Mouse (Mus musculus) c-Kit-positive CD71-positive TER-119-positive erythroid progenitor cells, embryonic 14.5 days (primary cell): ENCODE data around the gene Cdh24.
"Not testable (repeated sequence)": the region's sequence is repeated elsewhere in the genome, so short reads cannot be mapped to it uniquely, and the experiment has no call there.

Source experiments
- DNase-seq: peaks from one replicate; pipeline ENCODE4 v3.0.0-alpha.2; 2013; ENCODE audit warnings: low spot score

Cdh24 gene

GRCm38 (mm10) chr14:54642224-54642944 is 1.2 kb upstream of the Cdh24 start:
- DNase-seq: no peak

- no peak for DNase-seq
Measured at GRCm38 (mm10) chr14:54640946-54641304, 239 bp downstream of the Cdh24 start, which contains the start of gene Gm17606. TSS of gene Gm17606 (plus strand) at chr14:54640952.

DNA sequence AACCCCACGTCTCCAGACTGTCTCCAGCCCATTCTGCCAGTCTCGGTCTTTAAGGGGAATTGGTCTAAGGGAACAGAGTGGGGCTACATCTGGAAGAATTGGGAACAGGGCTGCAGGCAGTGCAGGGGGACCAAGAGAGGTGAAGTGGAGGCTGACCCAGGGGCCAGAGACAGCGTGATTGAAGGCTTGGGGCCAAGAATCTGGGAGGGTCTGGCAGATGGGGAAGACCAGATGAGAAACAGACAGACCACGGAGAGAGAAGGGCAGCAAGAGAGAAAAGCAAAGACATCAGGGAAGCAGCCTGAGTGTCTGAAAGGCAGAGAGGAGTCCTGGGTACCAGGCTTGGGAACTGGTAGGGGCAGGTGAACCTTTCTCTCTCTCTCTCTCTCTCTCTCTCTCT is 1.0 kb downstream of the Cdh24 start:
- no peak for DNase-seq

DNA sequence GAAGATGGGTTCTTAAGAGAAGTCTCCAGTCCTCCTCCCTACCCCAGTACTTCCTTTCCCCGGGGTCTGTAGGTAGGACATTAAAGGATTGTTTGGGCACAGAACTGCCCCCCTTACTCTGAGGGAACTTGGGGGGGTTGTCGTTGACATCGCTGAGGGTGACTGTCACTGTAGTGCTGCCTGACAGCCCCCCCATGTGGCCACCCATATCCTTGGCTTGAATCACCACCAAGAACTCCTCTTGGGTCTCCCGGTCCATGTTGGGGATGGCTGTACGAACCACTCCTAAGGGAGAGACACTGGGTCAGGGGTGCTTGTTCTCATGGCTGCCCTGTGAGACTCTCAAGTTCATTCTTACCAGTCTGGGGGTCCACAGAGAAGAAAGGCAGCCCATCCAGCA is 3.0 kb downstream of the Cdh24 start:
- DNase-seq: no peak

- no peak for DNase-seq
Measured at GRCm38 (mm10) chr14:54636954-54637353, 4.2 kb downstream of the Cdh24 start.

DNA sequence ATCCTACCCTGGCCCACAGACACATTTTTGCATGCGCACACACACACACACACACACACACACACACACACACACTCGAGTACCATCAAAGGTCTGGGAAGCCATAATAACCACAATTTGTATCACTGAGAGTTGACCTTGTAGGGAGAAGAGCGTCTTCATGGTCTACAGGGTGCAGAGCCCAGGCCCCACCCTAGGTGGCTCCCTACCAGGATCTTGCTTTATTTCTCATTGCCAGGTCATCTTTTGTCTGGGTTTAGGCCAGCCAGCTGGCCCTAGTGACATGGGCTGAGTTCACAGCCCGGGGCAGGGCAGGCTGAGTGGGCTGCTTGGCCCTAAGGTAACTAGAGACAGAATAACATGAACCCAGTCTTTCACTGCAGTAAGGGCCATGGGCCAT is 7.0 kb downstream of the Cdh24 start:
- no peak for DNase-seq

- no peak for DNase-seq
Measured at GRCm38 (mm10) chr14:54632252-54632651, 8.9 kb downstream of the Cdh24 start.

DNA sequence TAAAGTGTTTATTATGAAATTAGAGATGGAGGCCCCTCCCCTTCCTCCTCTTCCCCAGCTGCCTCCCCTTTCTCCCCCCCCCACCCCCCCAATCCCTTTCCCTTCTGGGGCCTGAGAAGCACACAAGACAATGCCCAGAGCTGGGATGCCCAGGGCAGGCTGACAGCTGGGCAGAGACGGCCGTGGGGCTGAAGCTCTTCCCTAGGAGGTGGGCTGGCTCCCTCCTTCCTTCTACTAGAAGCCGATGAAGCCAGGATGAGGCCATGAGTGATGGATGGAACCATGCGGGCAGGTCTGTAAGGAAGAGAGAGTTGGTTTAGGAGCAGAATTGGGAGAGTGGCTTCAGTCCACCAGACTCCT is 9.9 kb downstream of the Cdh24 start:
- DNase-seq: no peak

GRCm38 (mm10) chr14:54630583-54631239 is 10.5 kb downstream of the Cdh24 start:
- no peak for DNase-seq

DNA sequence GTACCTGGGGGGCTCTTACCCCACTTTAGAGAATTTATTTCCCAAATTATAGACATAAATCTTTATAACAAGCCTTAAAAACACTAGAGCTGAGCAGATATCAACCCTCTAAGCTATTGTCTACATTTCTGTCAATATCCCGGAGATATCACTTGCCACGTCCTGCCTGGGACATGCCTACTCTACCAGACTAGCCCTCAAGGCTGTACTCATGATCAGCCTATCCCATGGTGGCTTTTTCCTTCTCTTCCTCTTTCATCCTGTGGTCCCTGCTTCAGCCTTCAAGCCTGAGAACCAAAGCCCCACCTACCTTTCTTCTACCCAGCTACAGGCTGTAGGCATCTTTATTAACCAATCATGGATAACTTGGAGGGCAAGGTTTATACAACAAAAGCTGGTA is 11.4 kb downstream of the Cdh24 start:
- DNase-seq: no peak

DNA sequence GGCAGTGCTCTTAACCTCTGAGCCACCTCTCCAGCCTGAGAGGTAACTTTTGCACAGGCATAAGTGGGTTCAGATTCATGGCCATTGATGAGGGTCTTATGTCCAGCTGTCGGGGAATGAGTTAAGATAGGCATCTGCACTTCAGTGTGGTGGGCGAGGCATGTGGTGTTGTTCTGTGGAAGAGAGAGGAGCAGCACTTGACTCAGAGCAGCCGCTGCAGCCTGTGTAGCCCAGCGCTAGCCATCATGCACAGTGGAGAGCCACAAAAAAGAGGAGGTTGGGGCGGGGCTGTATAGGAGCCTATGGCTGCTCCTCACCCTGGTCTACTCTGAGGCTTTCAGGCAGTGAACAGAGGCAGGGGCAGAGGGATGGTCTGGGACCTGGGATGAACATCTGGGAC is 13.1 kb downstream of the Cdh24 start:
- no peak for DNase-seq

DNA sequence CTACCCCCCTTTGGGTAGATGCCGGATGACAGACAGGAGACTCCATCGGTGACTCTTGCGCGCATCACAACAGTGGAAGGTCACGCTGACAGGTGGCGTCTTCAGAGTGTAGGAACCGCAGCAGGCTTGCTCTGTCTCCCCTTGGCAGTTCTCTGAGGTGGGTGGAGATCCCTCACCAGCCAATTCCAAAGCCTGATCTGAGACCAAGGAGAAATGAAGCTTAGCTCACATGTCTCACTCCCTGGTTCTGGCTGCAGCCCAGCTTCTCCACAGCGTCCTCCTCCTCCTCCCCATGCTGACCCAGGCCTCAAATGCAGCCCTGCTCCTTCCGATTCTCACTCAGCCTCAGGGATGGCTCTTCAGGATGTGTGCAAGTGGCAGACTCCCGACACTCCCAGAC is 16.2 kb downstream of the Cdh24 start:
- no peak for DNase-seq

GRCm38 (mm10) chr14:54623334-54623733 is 17.8 kb downstream of the Cdh24 start:
- no peak for DNase-seq

- DNase-seq: no peak
Measured at GRCm38 (mm10) chr14:54621133-54621532, 20.0 kb downstream of the Cdh24 start, which contains the start of gene Psmb11. TSS of gene Psmb11 (plus strand) at chr14:54621433.

GRCm38 (mm10) chr14:54617897-54618365 is 23.2 kb downstream of the Cdh24 start, which contains the start of gene Psmb5:
TSS of gene Psmb5 (minus strand) at chr14:54618022.
- peak; percentile 87 for DNase-seq

GRCm38 (mm10) chr14:54617152-54617896 is 23.8 kb downstream of the Cdh24 start:
- no peak for DNase-seq

DNA sequence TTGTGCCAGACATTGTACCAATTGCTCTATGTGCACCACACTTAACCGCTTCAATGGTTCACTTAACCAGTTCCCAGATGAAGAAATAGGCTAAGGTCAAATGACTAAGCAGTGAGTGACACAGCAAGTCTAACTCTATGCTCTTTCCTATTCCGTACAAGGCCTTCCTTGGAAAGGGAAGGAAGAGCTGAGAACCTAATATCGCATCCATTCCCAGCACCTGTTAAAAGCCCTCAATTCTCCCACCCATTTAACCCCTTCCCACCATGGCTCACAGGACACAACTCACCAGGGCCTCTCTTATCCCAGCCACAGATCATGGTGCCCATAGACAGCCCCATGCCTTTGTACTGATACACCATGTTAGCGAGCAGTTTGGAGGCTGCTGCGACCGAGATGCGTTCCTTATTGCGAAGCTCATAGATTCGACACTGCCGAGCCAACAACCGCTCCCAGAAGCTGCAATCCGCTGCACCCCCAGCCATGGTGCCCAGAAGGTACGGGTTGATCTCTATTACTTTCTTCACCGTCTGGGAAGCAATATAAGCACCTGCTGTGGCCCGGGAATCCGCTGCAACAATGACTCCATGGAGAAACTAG is 24.8 kb downstream of the Cdh24 start:
- no peak for DNase-seq

DNA sequence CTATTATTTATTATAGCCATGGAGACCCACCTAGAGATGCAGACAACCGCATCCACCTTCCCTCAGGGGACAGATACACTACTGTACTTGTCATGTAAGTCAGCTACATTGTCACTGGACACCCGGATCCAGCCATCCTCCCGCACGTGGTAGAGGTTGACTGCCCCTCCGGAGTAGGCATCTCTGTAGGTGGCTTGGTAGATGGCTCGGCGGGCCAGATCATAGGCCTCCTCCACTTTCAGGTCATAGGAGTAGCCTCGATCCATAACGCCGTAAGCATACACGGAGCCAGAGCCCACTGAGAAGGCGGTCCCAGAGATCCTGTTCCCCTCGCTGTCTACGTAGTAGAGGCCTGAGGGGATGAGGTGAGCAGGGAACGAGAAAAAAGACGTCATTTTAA is 27.0 kb downstream of the Cdh24 start:
- DNase-seq: not testable (repeated sequence)

GRCm38 (mm10) chr14:54610648-54611047 is 30.5 kb downstream of the Cdh24 start:
- no peak for DNase-seq

- no peak for DNase-seq
Measured at GRCm38 (mm10) chr14:54609962-54610361, 31.2 kb downstream of the Cdh24 start.

DNA sequence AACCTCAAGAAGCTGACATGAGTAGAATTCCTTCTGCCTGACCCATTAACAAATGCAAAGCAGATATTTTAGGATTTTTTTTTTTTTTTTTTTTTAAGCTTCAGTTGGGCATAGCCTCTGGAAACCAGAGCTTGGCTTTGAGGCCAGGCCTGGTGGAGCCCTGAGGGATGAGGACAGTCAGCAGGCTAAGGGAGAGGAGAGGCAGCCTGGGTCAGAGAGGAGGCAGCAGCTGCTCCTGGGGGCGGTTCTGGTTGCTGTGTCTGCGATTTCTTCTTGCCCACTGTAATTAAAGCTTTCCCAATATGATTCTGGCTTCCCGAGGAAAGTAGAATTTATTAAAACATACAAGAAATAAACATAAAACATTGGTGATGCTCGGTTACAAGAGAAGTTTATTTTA is 31.9 kb downstream of the Cdh24 start:
- DNase-seq: no peak

DNA sequence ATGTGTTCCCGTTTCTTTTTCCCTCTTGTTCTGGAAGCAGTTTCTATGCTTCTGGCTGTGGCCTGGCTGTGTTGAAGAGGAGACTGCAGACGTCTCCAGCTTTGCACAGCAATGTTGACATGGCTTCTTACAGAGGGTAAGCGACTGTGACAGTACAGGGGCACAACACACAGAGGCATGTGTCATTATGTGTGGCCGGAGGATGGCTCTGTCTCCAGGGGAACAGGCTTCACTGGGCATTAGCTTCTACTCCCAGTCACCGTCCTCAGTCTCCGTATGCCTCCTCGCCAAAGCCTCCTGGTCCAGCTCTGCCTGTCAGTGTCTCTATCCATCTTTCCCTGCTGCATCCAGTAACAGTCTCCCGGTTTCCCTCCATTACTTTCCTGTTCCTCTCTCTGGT is 33.9 kb downstream of the Cdh24 start:
- DNase-seq: no peak
